Mouse (Mus musculus) mouse embryonic stem cell (cell line): ENCODE data around the gene Gm9611.
"Not testable (repeated sequence)": the region's sequence is repeated elsewhere in the genome, so short reads cannot be mapped to it uniquely, and the experiment has no call there.

ENCODE experiments used
- in situ Hi-C, 2 experiments: fragments of 300-500 bp; cut with MboI; formaldehyde crosslinking; loops; 1 replicate in 1 of 2; 3 replicates in 1 of 2; pipeline ENCODE4 v1.14.3; 2019 to 2020; ENCODE audit warnings: low sequenced_read_pairs in 2 of 2, low pct_unique_long_range_greater_than_20kb in 1 of 2, mixed read lengths in 1 of 2; ENCODE audit not compliant: unreplicated experiment in 1 of 2

Gene Gm9611

GRCm38 (mm10) chr14:42297258-42297657 lies at the start of gene Gm9611:
Gene Gm9611, minus strand, starts transcription at chr14:42297358.
- in situ Hi-C loops: not testable (repeated sequence)

DNA sequence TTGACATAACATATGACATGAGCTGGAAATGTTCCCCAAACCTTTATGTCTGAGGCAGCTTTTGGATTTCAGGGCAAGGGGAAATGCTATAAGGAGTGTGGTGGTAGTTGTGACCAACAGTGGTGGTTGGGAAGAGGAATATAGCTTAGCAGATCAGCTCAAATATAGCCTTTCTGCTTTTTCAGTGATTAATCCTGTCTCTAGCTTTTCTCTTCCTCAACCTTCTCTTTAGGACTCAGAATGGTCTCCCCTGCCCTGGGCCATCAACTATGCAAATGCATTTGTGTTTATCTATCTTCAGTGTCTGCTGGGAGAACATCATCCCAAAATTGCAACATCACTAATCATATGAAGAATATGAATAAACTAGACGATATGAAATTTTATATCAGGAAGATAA lies 12.8 kb upstream of the Gm9611 start, which contains the start of gene Gm7995:
Gm7995 (plus strand) TSS at position 301 of the 400 bp plus-strand sequence.
- in situ Hi-C loops: not testable (repeated sequence)

GRCm38 (mm10) chr14:42259948-42260347 lies 37.2 kb downstream of the Gm9611 start, which contains the start of gene Gm17026:
Gene Gm17026, minus strand, starts transcription at chr14:42260048.
- in situ Hi-C loops: not testable (repeated sequence)
